Mouse (Mus musculus) hindbrain, postnatal 0 days (tissue): ENCODE results near the gene Siae. TPM values are rescaled to one million over a fixed set of nuclear protein-coding genes. Genes with fewer than 3 reads are reported as not detected.
A peak's percentile ranks its signal among the peaks of the same experiment; 100 is the strongest.

ENCODE experiments used
- ATAC-seq: fragments of 200-750 bp; cut with Nextera tagmentation; 2 replicates; pipeline ENCODE4 v1.8.0; 2017; ENCODE audit warnings: mild to moderate bottlenecking, moderate TSS enrichment, moderate library complexity
- DNase-seq: peaks from one replicate; pipeline ENCODE4 v3.0.0-alpha.2; 2015; ENCODE audit warnings: low spot score
- H3K27ac ChIP-seq: fragments of 300-500 bp; sonication (generic); 2 replicates; pipeline ENCODE4 v1.5.1; 2014; ENCODE audit warnings: mild to moderate bottlenecking
- H3K27me3 ChIP-seq: fragments of 300-500 bp; sonication (generic); 2 replicates; pipeline ENCODE4 v1.6.1; 2014; ENCODE audit warnings: low read length, mixed read lengths; ENCODE audit not compliant: insufficient read depth
- H3K36me3 ChIP-seq: fragments of 300-500 bp; sonication (generic); 2 replicates; pipeline ENCODE4 v1.6.1; 2014; ENCODE audit warnings: low read length, mixed read lengths; ENCODE audit not compliant: insufficient read depth
- H3K4me1 ChIP-seq: fragments of 300-500 bp; sonication (generic); 2 replicates; pipeline ENCODE4 v1.6.1; 2014; ENCODE audit warnings: antibody characterized with exemption, low read length, mixed read lengths; ENCODE audit not compliant: insufficient read depth
- H3K4me2 ChIP-seq: fragments of 300-500 bp; sonication (generic); 2 replicates; pipeline ENCODE4 v1.6.1; 2014; ENCODE audit warnings: low read depth, mild to moderate bottlenecking, low read length, moderate library complexity, mixed read lengths
- H3K4me3 ChIP-seq: fragments of 300-500 bp; sonication (generic); 2 replicates; pipeline ENCODE4 v1.5.1; 2014; ENCODE audit warnings: low read length
- H3K9ac ChIP-seq: fragments of 300-500 bp; sonication (generic); replicated peaks from 2 replicates; pipeline ENCODE4 v1.6.1; 2014; ENCODE audit warnings: mild to moderate bottlenecking, low read length, moderate library complexity, mixed read lengths
- H3K9me3 ChIP-seq: fragments of 300-500 bp; sonication (generic); 2 replicates; pipeline ENCODE4 v1.6.1; 2016; ENCODE audit warnings: low read length, mixed read lengths
- CTCF ChIP-seq: IDR thresholded peaks from 2 replicates; pipeline ENCODE4 v1.5.1; 2016; ENCODE audit warnings: antibody characterized with exemption, control low read depth, low read depth
- WGBS: fragments of 180-500 bp; shearing (Covaris S2); extraction: QIAGEN DNeasy Blood & Tissue Kit; methylation state at CpG from one replicate; pipeline ENCODE4 v1.1.7; 2014; 5-methylcytosine and 5-hydroxymethylcytosine counted together
- polyA plus RNA-seq: library from polyadenylated mRNA; unstranded; fragments of >200 nt; fragmentation: Nextera tagmentation; extraction: Ambion mirVana; gene quantifications from 2 replicates; pipeline ENCODE4 v1.2.1, GENCODE M21; 2015
- total RNA-seq: library from RNA; depleted of rRNA; stranded (reverse); fragments of >200 nt; gene quantifications from 2 replicates; pipeline ENCODE4 v1.2.3, GENCODE M21; 2014

Siae gene
- total and polyA plus RNA-seq, 2 experiments from 2014 or later: 15.5 to 18.7 TPM

DNA sequence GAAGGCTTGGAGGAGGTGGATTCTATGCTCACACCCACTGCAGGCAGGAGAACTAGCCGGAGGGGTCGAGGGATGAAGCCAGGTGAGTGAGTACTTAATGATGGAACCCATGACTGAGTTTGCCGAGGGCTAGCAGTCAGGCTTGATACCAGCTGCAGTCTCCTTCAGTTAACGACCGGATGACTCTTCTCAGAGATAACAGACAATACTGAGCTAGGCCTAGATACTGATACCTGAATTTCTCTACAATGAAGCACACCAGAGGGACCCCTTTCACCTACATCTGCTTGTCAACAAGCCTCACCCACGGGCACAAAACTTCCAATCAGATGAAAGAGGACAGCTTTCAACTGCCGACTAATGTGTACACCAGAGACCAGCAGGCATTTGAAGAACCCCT, 110.5 kb downstream of the Siae start:
- Histone ChIP-seq H3K4me2 (no peak overlapping the region), H3K9me3 (no peaks in the 10 kb centered on the region), H3K27ac (no peak overlapping the region), H3K4me1 (no peaks in the 10 kb centered on the region), H3K27me3 (no peaks in the 10 kb centered on the region), H3K4me3 (no peak overlapping the region), H3K36me3 (no peaks in the 10 kb centered on the region), H3K9ac (no peak overlapping the region)
- no peak for ATAC-seq
- 85% methylated on average over 7 of the region's 7 CpGs for WGBS
- no peak for TF ChIP-seq CTCF
- DNase-seq: no peak

DNA sequence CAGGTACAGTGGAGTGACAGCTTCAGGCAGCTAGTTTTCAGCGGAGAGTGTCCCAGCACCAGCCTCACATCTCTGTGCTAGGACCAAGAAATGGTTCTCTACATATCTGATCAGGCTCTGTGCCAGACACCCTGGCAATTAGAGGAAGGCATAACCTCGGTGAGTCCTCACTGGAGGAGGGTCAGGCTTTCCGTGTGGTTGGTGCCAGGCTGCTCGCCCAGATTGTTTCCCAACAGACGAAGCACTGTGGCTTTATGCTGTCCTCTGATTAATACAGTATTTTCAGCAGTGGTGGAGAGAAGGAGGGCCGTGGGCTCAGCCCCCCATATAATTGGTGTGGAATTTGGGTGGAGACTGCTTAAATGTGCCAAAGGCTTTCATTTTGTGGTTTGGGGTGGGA, 113.6 kb downstream of the Siae start, which contains the start of gene Panx3:
TSS of gene Panx3 (minus strand) at position 121 of the 400 bp plus-strand sequence.
- Histone ChIP-seq H3K4me1 (no peaks in the 10 kb centered on the region), H3K4me2 (no peak within 1 kb of the TSS), H3K27ac (no peak within 1 kb of the TSS), H3K9me3 (no peaks in the 10 kb centered on the region), H3K36me3 (no peaks in the 10 kb centered on the region), H3K4me3 (no peak within 1 kb of the TSS), H3K27me3 (no peaks in the 10 kb centered on the region), H3K9ac (no peak within 1 kb of the TSS)
- TF ChIP-seq CTCF: no peak
- ATAC-seq (no peak), DNase-seq (no peak)
- WGBS: 53% methylated on average over 6 of the region's 6 CpGs

- Histone ChIP-seq H3K36me3 (no peaks in the 10 kb centered on the region), H3K4me3 (no peak overlapping the region), H3K4me1 (no peaks in the 10 kb centered on the region), H3K9ac (no peak overlapping the region), H3K27me3 (no peaks in the 10 kb centered on the region), H3K9me3 (no peaks in the 10 kb centered on the region), H3K27ac (no peak overlapping the region), H3K4me2 (no peak overlapping the region)
- DNase-seq (no peak), ATAC-seq (no peak)
- no peak for TF ChIP-seq CTCF
- WGBS: 72% methylated on average over 4 of the region's 4 CpGs
Observed at GRCm38 (mm10) chr9:37669678-37670077, 114.2 kb downstream of the Siae start.

DNA sequence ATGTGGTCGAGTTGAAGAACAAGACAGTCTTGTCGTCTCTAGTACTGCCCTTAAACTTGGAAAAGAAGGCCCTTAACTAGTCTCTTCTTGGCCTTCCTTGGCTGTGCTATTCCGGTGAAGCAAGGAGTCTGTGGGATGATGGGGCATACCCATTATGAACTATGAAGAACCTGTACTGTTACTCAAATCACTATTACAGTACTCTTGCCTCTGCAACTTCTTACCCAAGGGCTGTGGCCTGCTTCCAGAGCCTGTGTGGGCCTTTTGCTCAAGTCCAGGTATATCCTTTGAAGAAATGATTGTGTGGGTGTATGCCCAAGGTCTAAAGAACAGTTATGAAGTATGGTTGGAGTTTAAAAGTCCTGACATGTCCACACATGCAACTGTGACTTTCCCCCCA, 114.8 kb downstream of the Siae start:
- H3K4me3 ChIP-seq: no peak overlapping the region
- no peak overlapping the region for H3K9ac ChIP-seq
- DNase-seq (no peak), ATAC-seq (no peak)
- no peak overlapping the region for H3K4me2 ChIP-seq
- H3K4me1 ChIP-seq: no peaks in the 10 kb centered on the region
- H3K9me3 ChIP-seq: no peaks in the 10 kb centered on the region
- H3K27ac ChIP-seq: no peak overlapping the region
- 89% methylated on average over 3 of the region's 3 CpGs for WGBS
- H3K36me3 ChIP-seq: no peaks in the 10 kb centered on the region
- no peaks in the 10 kb centered on the region for H3K27me3 ChIP-seq
- no peak for TF ChIP-seq CTCF

DNA sequence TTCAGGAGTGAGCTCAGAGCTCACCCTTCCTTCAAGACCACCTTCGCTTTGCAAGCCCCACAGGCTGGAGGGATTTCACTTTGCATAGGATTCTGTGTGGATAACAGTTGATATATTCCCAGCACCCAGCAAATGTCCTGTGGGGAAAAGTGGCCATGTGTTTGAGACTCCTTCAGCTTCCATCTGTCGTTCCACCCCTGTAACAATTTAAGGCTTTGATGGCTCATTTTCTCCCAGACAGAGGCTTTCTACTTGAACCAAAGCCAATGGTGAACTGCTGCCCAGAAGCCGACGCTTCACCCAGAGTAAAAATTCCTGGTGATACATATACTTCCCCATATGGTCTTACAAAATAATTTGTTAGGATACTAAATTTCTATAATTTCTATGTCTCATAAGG, 119.8 kb downstream of the Siae start:
- Histone ChIP-seq H3K36me3 (no peaks in the 10 kb centered on the region), H3K9me3 (no peaks in the 10 kb centered on the region), H3K4me2 (no peak overlapping the region), H3K27ac (no peak overlapping the region), H3K9ac (no peak overlapping the region), H3K4me1 (no peaks in the 10 kb centered on the region), H3K4me3 (no peak overlapping the region), H3K27me3 (no peaks in the 10 kb centered on the region)
- DNase-seq: peak; percentile 3
- ATAC-seq: no peak
- no peak for TF ChIP-seq CTCF
- 47% methylated on average over 4 of the region's 4 CpGs for WGBS

DNA sequence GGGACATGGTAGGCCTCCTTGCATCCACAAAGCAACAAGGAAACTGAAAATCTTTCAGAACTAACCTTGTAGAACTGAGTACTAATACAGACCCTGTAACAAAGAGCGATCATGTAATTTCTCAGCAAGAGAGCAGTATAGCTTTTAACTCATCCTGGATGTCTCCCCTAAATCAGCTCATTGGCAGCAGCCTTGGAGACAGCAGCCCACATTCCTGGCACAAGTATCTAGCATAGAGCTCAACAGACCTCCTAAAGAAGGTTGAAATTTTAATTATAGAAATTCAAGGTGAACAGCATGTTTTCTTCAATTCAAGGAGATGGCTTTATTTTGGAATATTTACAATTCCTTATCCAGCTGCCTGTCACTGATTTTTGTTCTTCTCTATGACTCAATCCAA, 125.6 kb downstream of the Siae start:
- Histone ChIP-seq H3K4me1 (no peaks in the 10 kb centered on the region), H3K9me3 (no peaks in the 10 kb centered on the region), H3K4me2 (no peak overlapping the region), H3K4me3 (no peak overlapping the region), H3K27me3 (no peaks in the 10 kb centered on the region), H3K9ac (no peak overlapping the region), H3K27ac (no peak overlapping the region), H3K36me3 (no peaks in the 10 kb centered on the region)
- ATAC-seq (no peak), DNase-seq (no peak)
- no peak for TF ChIP-seq CTCF
- 94% methylated on average over 1 of the region's 1 CpGs for WGBS

GRCm38 (mm10) chr9:37687288-37687940, 131.9 kb downstream of the Siae start:
- no peak overlapping the region for H3K9ac ChIP-seq
- H3K9me3 ChIP-seq: no peaks in the 10 kb centered on the region
- H3K27ac ChIP-seq: no peak overlapping the region
- WGBS: 48% methylated on average over 3 of the region's 3 CpGs
- H3K4me3 ChIP-seq: no peak overlapping the region
- peak; percentile 62 for DNase-seq
- no peak for TF ChIP-seq CTCF
- 0 out of 2 replicates have a peak, but pooled peaks cover 5% of the 10 kb centered on the region for H3K4me1 ChIP-seq
- H3K36me3 ChIP-seq: no peaks in the 10 kb centered on the region
- peak; percentile 68; the same call in 1 of the 2 replicates for ATAC-seq
- no peak overlapping the region for H3K4me2 ChIP-seq
- H3K27me3 ChIP-seq: no peaks in the 10 kb centered on the region
